Mouse (Mus musculus): ENCODE results near the gene Rfx4. TPM values are rescaled to one million over a fixed set of nuclear protein-coding genes. Genes with fewer than 3 reads are reported as not detected.

The Rfx4 gene
- total RNA-seq, 1 experiment from 2014 or later = not detected

DNA sequence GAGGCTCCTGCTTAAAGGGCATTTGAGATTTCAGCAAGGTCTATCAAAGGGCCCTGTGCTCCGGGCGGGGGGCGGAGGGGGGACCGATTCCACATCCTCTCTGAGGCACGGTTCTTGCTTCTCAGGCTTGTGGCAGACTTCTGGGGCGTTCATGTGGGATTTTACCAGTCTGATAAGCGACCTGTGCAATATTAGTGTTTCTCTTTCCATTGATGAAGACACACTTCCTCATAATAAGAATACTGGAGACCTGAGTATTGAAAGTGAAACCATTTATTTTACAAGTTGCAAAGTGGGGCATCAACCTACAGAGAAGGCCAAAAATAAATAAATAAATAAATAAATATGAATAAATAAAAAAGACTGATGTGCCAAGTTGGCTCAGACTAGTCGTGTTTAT lies 34.5 kb downstream of the Rfx4 start:
- ATAC-seq (replicated peaks in 1 of 2; ENCODE audit: insufficient read depth in 1 of 2, low FRiP score in 2 of 2, low TSS enrichment in 1 of 2, low read depth in 1 of 2, poor library complexity in 2 of 2, severe bottlenecking in 2 of 2) = peak; percentile 29 to 59; a peak in 2 of 4 replicates

GRCm38 (mm10) chr10:84791181-84791580 lies 35.3 kb downstream of the Rfx4 start:
- ATAC-seq (replicated peaks in 1 of 2; ENCODE audit: insufficient read depth in 1 of 2, low FRiP score in 2 of 2, low TSS enrichment in 1 of 2, low read depth in 1 of 2, poor library complexity in 2 of 2, severe bottlenecking in 2 of 2) = no peak

DNA sequence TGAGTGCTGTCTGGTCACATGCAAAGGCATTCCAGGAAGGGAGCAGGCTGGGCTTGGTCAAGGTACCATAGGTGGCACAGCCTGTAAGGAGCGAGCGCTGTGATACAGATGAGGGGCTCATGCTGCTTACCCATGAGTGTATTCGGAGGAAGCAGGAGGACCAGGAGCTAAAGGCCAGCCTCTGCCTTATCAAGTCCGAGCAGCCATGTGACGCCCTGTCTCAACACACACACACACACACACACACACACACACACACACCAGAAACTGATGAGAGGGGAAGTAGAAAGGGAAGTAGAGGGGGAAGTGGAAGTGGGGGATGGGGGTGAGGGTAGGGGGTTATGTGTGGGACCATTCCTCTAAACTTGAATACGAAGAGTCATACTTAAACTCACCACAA lies 45.7 kb downstream of the Rfx4 start:
- ATAC-seq (replicated peaks in 1 of 2; ENCODE audit: insufficient read depth in 1 of 2, low FRiP score in 2 of 2, low TSS enrichment in 1 of 2, low read depth in 1 of 2, poor library complexity in 2 of 2, severe bottlenecking in 2 of 2) = no peak

DNA sequence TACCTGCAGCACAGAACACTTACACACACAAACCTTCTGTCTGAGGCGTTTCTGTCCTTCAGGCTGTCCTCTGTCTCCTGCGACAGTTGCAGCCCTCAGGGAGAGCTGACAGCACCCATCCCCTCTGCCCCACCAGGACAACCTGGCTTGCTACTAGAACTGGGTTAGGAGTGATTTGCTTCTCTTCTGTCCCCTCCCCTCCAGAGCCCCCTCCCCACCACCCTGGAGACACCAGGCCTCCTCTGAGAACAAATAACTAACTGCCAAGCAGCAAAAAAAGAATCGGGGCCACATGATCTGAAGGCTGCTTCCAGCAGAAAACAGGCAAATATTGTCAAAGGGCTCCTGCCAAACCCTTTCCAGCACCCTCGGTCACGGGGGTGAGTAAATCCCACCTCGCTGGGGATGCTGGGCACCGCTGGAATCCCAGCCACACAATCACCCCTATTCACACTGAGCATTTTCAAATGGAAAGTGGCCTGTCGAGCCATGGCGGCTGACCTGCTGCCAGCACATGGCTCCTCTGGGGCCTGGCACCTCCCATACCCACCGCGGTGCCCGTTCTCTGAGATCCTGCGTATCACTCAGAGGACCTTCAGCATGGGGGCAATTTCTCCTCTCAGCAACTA lies 47.5 kb downstream of the Rfx4 start:
- ATAC-seq (replicated peaks in 1 of 2; ENCODE audit: insufficient read depth in 1 of 2, low FRiP score in 2 of 2, low TSS enrichment in 1 of 2, low read depth in 1 of 2, poor library complexity in 2 of 2, severe bottlenecking in 2 of 2) = no peak

DNA sequence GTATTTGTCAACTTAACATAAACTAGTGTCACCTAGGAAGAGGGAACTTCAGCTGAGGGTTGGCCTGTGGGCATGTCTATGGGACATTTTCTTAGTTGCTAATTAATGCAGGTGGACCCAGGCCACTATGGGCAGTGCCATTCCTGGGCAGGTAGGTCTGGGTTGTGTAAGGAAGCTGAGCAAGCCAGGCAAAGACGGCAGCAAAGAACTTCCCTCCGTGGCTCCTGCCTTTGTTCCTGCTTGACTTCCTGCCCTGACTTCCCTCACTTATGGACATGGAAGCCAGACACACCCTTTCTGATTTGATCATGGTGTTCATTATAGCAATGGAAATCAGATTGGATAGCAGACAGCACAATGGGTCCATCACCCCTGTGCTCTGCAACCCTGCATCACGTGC lies 49.7 kb downstream of the Rfx4 start:
- no peak for ATAC-seq (replicated peaks in 1 of 2; ENCODE audit: insufficient read depth in 1 of 2, low FRiP score in 2 of 2, low TSS enrichment in 1 of 2, low read depth in 1 of 2, poor library complexity in 2 of 2, severe bottlenecking in 2 of 2)

GRCm38 (mm10) chr10:84807206-84807605 lies 51.3 kb downstream of the Rfx4 start:
- no peak for ATAC-seq (replicated peaks in 1 of 2; ENCODE audit: insufficient read depth in 1 of 2, low FRiP score in 2 of 2, low TSS enrichment in 1 of 2, low read depth in 1 of 2, poor library complexity in 2 of 2, severe bottlenecking in 2 of 2)

DNA sequence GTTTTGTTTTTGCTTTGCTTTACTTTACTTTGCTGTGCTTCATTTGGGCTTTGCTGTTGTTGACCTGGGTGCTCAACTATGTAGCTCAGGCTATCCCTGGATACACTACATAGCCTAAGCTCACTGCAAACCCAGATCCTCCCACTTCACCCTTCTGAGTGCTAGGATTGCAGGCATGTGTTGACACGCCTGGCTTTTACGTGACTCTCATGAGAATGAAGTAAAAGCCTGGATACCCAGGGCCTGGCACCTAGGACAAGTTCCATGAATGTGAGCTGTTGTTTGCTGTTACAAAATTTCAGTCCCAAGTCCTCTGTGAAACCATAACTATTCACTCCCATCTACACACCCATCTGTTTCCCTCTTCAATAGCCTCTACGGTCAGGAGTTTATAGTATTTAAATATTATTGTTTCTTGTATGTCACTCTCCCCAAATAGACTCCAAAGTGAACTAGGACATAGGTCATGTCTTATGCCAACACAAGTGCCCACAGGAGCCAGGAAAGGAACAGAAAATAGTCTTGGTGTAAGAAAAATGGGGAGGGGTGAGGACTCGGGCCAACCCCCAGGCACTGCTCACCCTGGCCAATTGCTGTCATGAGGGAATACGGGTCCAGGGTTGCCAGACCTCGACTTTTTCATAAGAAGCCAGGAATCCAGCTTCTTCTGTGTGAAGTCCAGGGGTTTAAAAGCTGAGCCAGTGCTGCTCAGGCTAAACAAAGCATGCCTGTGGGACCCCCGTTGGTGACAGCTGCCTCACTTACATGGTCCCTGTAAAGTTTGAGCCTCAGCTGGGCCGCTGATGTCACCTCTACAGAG lies 54.4 kb downstream of the Rfx4 start:
- ATAC-seq (replicated peaks in 1 of 2; ENCODE audit: insufficient read depth in 1 of 2, low FRiP score in 2 of 2, low TSS enrichment in 1 of 2, low read depth in 1 of 2, poor library complexity in 2 of 2, severe bottlenecking in 2 of 2) = no peak

- ATAC-seq (replicated peaks in 1 of 2; ENCODE audit: insufficient read depth in 1 of 2, low FRiP score in 2 of 2, low TSS enrichment in 1 of 2, low read depth in 1 of 2, poor library complexity in 2 of 2, severe bottlenecking in 2 of 2) = no peak
Observed at GRCm38 (mm10) chr10:84811171-84811912, 55.5 kb downstream of the Rfx4 start.

GRCm38 (mm10) chr10:84811913-84812295 lies 56.0 kb downstream of the Rfx4 start:
- no peak for ATAC-seq (replicated peaks in 1 of 2; ENCODE audit: insufficient read depth in 1 of 2, low FRiP score in 2 of 2, low TSS enrichment in 1 of 2, low read depth in 1 of 2, poor library complexity in 2 of 2, severe bottlenecking in 2 of 2)

GRCm38 (mm10) chr10:84815676-84816436 lies 60.0 kb downstream of the Rfx4 start:
- ATAC-seq (replicated peaks in 1 of 2; ENCODE audit: insufficient read depth in 1 of 2, low FRiP score in 2 of 2, low TSS enrichment in 1 of 2, low read depth in 1 of 2, poor library complexity in 2 of 2, severe bottlenecking in 2 of 2) = peak; percentile 77 to 81

- no peak for ATAC-seq (replicated peaks in 1 of 2; ENCODE audit: insufficient read depth in 1 of 2, low FRiP score in 2 of 2, low TSS enrichment in 1 of 2, low read depth in 1 of 2, poor library complexity in 2 of 2, severe bottlenecking in 2 of 2)
Observed at GRCm38 (mm10) chr10:84817086-84817869, 61.4 kb downstream of the Rfx4 start.

GRCm38 (mm10) chr10:84819669-84820068 lies 63.8 kb downstream of the Rfx4 start:
- no peak for ATAC-seq (replicated peaks in 1 of 2; ENCODE audit: insufficient read depth in 1 of 2, low FRiP score in 2 of 2, low TSS enrichment in 1 of 2, low read depth in 1 of 2, poor library complexity in 2 of 2, severe bottlenecking in 2 of 2)

DNA sequence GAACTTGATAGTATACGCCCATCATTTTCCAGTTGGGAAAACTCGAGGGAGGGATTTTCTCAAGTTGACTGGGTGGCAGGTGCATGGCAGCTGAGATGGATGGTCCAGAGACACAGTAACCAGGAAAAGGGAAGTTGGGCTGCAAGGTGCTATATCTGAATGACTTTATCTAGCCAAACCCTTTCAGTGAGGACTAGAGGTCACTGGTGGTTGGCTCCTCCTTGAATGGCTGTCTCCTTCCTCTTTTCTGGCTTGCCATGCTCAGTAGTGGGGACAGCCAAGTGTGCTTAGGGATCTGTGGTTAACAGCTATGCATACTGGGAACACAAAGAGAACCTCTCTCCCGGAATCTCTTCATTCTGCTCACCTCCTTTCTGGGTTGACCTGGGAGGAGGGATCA lies 64.4 kb downstream of the Rfx4 start:
- ATAC-seq (replicated peaks in 1 of 2; ENCODE audit: insufficient read depth in 1 of 2, low FRiP score in 2 of 2, low TSS enrichment in 1 of 2, low read depth in 1 of 2, poor library complexity in 2 of 2, severe bottlenecking in 2 of 2) = peak; percentile 63 to 85

GRCm38 (mm10) chr10:84822741-84823151 lies 66.9 kb downstream of the Rfx4 start:
- no peak for ATAC-seq (replicated peaks in 1 of 2; ENCODE audit: insufficient read depth in 1 of 2, low FRiP score in 2 of 2, low TSS enrichment in 1 of 2, low read depth in 1 of 2, poor library complexity in 2 of 2, severe bottlenecking in 2 of 2)

DNA sequence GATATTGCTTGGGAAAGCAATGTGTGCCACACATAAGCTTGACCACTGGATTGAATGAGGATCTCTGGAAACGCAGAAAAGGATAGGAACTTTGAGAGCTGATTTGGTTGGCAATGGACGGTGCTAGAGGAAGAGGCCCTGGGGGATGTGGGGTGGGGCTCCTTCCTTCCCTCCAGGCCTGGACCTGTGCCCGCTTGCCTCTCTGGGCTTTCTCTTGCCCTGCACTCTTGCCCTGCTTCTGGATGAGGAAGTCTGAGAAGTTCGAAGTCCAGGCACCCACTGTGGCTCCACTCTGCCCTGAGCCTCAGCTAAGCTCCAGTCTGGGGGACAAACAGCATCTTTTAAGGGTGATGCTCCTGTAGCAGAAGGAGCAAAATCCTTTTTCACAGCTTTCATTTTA lies 67.8 kb downstream of the Rfx4 start:
- peak; percentile 43 to 52; a peak in 3 of 4 replicates for ATAC-seq (replicated peaks in 1 of 2; ENCODE audit: insufficient read depth in 1 of 2, low FRiP score in 2 of 2, low TSS enrichment in 1 of 2, low read depth in 1 of 2, poor library complexity in 2 of 2, severe bottlenecking in 2 of 2)

DNA sequence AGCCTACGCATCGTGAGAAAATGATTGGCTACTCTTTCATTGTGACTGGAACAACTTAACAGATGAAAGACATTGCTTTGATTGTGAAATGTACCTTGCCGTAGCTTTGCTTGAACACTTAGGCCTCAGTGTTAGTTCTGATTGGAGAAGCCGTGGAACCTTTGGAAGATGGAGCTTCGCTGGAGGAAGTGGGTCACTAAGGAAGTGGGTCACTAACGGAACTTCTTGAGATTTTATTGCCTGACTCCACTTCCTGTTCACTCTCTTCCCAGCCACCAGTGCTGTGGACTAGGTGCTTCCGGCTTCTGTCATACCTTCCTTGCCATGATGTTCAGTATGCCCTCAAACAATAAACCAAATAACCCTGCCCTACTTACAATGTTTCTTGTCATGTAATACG lies 73.1 kb downstream of the Rfx4 start:
- ATAC-seq (replicated peaks in 1 of 2; ENCODE audit: insufficient read depth in 1 of 2, low FRiP score in 2 of 2, low TSS enrichment in 1 of 2, low read depth in 1 of 2, poor library complexity in 2 of 2, severe bottlenecking in 2 of 2) = peak; percentile 88 to 90

DNA sequence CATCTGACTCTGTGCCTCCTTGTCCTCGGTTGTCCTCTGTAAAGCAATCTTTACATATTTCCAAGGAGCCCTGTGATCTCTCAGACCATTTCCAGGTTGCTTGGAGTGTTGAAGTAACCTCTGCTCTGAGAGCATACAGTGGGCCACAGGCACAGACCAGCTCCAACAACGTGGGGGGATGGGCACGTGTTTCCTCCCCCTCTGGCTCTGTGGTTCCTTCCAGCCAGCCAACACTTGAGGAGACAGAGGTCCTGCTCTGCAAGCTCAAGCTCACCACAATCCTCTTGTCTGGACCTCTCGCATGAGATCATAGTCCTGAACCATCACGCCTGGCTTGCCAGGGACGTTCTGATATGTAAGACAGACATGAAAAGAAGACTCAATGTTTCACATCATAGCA lies 79.7 kb downstream of the Rfx4 start:
- ATAC-seq (replicated peaks in 1 of 2; ENCODE audit: insufficient read depth in 1 of 2, low FRiP score in 2 of 2, low TSS enrichment in 1 of 2, low read depth in 1 of 2, poor library complexity in 2 of 2, severe bottlenecking in 2 of 2) = no peak
